Mouse (Mus musculus) C2C12 (cell line): ENCODE measurements around the gene Hspa1a. TPM values are rescaled to one million over a fixed set of nuclear protein-coding genes. Genes with fewer than 3 reads are reported as not detected.

Experiments used
- H3K27me3 ChIP-seq: one replicate; pipeline ENCODE4 v1.6.1; 2011; ENCODE audit not compliant: control insufficient read depth, insufficient read depth, insufficient read length
- H3K36me3 ChIP-seq: one replicate; pipeline ENCODE4 v1.6.1; 2011; ENCODE audit not compliant: control insufficient read depth, insufficient read depth
- H3K4me3 ChIP-seq: one replicate; pipeline ENCODE4 v1.5.1; 2011; ENCODE audit warnings: mild to moderate bottlenecking, control low read depth; ENCODE audit not compliant: poor library complexity, insufficient read depth, severe bottlenecking
- H3K79me2 ChIP-seq: one replicate; pipeline ENCODE4 v1.6.1; 2011; ENCODE audit not compliant: control insufficient read depth, insufficient read depth
- H3K79me3 ChIP-seq: one replicate; pipeline ENCODE4 v1.6.1; 2011; ENCODE audit warnings: low read depth, control low read depth
- H3ac ChIP-seq: one replicate; pipeline ENCODE3; 2011; ENCODE audit warnings: low read depth; ENCODE audit not compliant: control insufficient read depth, insufficient read length
- CEBPB ChIP-seq: IDR thresholded peaks from one replicate; pipeline ENCODE4 v1.6.1; 2011; ENCODE audit warnings: low read depth, mild to moderate bottlenecking, control low read depth, moderate library complexity
- CTCF ChIP-seq: IDR thresholded peaks from one replicate; pipeline ENCODE4 v1.5.1; 2011; ENCODE audit not compliant: control insufficient read depth, insufficient read depth, insufficient read length
- FOSL1 ChIP-seq: IDR thresholded peaks from one replicate; pipeline ENCODE4 v1.8.0; 2011; ENCODE audit warnings: mild to moderate bottlenecking, low read length; ENCODE audit not compliant: poor library complexity, insufficient read depth, severe bottlenecking
- MAX ChIP-seq: IDR thresholded peaks from one replicate; pipeline ENCODE4 v1.6.1; 2011; ENCODE audit warnings: mild to moderate bottlenecking, control low read depth
- MYOD1 ChIP-seq: IDR thresholded peaks from one replicate; pipeline ENCODE4 v1.6.1; 2011; ENCODE audit warnings: low read depth; ENCODE audit not compliant: control insufficient read depth, insufficient read length
- MYOG ChIP-seq: IDR thresholded peaks from one replicate; pipeline ENCODE4 v1.6.1; 2011; ENCODE audit not compliant: control insufficient read depth, insufficient read length; ENCODE audit errors: extremely low read depth
- USF1 ChIP-seq: IDR thresholded peaks from one replicate; pipeline ENCODE4 v1.6.1; 2011; ENCODE audit warnings: low read depth, mild to moderate bottlenecking, control low read depth, moderate library complexity
- polyA plus RNA-seq: library from polyadenylated mRNA; unstranded; fragments of >200 nt; fragmentation: generic; extraction: Trizol; gene quantifications from one replicate; pipeline ENCODE4 v1.2.1, GENCODE M21; 2012; ENCODE audit warnings: missing spikeins

The Hspa1a gene
- polyA plus RNA-seq, 1 experiment, result 1.8 TPM

DNA sequence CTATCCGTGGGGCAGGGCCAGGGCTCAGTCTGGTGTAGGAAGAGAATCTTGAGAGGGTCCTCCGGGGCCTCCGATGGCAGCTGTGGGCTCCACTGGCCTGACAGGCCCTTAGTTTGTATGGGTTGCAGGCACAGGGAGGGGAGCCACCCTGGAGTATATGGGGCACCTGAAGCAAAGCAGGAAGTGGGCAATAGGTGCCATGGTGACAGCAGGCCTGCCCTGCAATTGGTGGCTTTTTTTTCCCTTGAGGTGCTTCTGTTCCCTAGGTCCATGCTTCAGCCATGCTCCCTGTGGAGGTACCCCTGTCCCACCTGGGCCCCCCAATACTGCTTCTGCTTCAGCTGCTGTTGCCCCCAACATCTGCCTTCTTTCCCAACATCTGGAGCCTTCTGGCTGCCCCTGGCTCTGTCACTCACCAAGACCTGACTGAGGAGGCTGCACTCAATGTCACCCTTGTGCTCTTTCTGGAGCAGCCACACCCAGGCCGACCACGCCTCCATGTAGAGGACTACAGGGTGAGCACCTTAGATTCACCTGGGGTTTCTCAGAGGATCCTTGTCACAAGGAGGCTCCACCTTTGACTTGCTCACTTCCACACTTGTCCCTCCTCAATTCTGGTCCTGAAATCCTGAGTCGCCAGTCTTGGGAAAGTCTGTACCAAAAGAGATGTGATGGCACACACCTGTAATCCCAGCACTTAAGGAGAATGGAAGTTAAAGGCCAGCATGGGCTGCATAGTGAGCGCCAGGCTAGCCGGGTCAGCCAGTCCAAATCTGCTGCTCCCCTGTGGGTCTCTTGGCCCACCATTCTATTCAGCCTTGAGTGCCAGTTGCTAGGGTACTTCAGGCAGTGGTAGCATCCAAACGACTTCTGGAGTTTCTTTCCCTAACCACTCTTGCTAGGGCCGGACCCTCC lies 45.1 kb upstream of the Hspa1a start:
- H3K36me3 ChIP-seq, result peaks cover 37% of the 10 kb centered on the region
- no peaks in the 10 kb centered on the region for H3K79me3 ChIP-seq
- H3K4me3 ChIP-seq, result no peak overlapping the region
- TF ChIP-seq FOSL1, result no peak
- TF ChIP-seq MAX, result no peak
- TF ChIP-seq MYOD1, result no peak
- TF ChIP-seq MYOG, result no peak
- TF ChIP-seq CEBPB, result no peak
- no peak for TF ChIP-seq USF1
- TF ChIP-seq CTCF, result no peak
- H3K79me2 ChIP-seq, result no peaks in the 10 kb centered on the region
- H3ac ChIP-seq, result no peak overlapping the region
- H3K27me3 ChIP-seq, result no peaks in the 10 kb centered on the region

- peaks cover 43% of the 10 kb centered on the region for H3K36me3 ChIP-seq
- no peaks in the 10 kb centered on the region for H3K27me3 ChIP-seq
- peak within 1 kb of the TSS; percentile 11 for H3ac ChIP-seq
- TF ChIP-seq MYOD1 (no peak), USF1 (no peak), FOSL1 (no peak), CEBPB (no peak), CTCF (no peak), MAX (no peak)
- no peaks in the 10 kb centered on the region for H3K79me3 ChIP-seq
- H3K4me3 ChIP-seq, result no peak within 1 kb of the TSS
- H3K79me2 ChIP-seq, result no peaks in the 10 kb centered on the region
Observed at GRCm38 (mm10) chr17:35016376-35016775, 44.4 kb upstream of the Hspa1a start, which contains the start of gene Vwa7. Gene Vwa7, plus strand, starts transcription at chr17:35016579.

- no peak for TF ChIP-seq CTCF
- H3K4me3 ChIP-seq, result no peak overlapping the region
Observed at GRCm38 (mm10) chr17:35015296-35015695, 43.3 kb upstream of the Hspa1a start.

GRCm38 (mm10) chr17:35013221-35013620 lies 41.3 kb upstream of the Hspa1a start:
- H3K4me3 ChIP-seq, result no peak overlapping the region
- peaks cover 2% of the 10 kb centered on the region for H3K79me3 ChIP-seq
- H3K79me2 ChIP-seq, result peaks cover 18% of the 10 kb centered on the region
- H3K36me3 ChIP-seq, result peaks cover 75% of the 10 kb centered on the region
- TF ChIP-seq CTCF (no peak), MYOG (no peak), FOSL1 (no peak)
- no peaks in the 10 kb centered on the region for H3K27me3 ChIP-seq
- H3ac ChIP-seq, result no peak overlapping the region

More at GRCm38 (mm10) chr17:35015296-35015695, 43.3 kb upstream of the Hspa1a start:
- Histone ChIP-seq H3K79me2 (no peaks in the 10 kb centered on the region), H3ac (peak overlapping the region; percentile 11), H3K27me3 (no peaks in the 10 kb centered on the region), H3K36me3 (peaks cover 54% of the 10 kb centered on the region), H3K79me3 (no peaks in the 10 kb centered on the region)

GRCm38 (mm10) chr17:35012430-35012829 lies 40.5 kb upstream of the Hspa1a start:
- TF ChIP-seq MAX, result no peak
- TF ChIP-seq MYOG, result no peak
- TF ChIP-seq CTCF, result no peak
- TF ChIP-seq MYOD1, result no peak
- TF ChIP-seq FOSL1, result no peak
- TF ChIP-seq CEBPB, result no peak
- TF ChIP-seq USF1, result no peak
- Histone ChIP-seq H3ac (no peak overlapping the region), H3K79me3 (peaks cover 9% of the 10 kb centered on the region), H3K27me3 (no peaks in the 10 kb centered on the region), H3K79me2 (peaks cover 26% of the 10 kb centered on the region), H3K4me3 (no peak overlapping the region), H3K36me3 (peaks cover 83% of the 10 kb centered on the region)

- Histone ChIP-seq H3K79me3 (peaks cover 16% of the 10 kb centered on the region), H3K36me3 (peaks cover 92% of the 10 kb centered on the region), H3K27me3 (no peaks in the 10 kb centered on the region), H3K4me3 (no peak overlapping the region), H3ac (no peak overlapping the region), H3K79me2 (peaks cover 36% of the 10 kb centered on the region)
- TF ChIP-seq MAX (no peak), CEBPB (no peak), FOSL1 (no peak), CTCF (no peak), MYOG (no peak), USF1 (no peak), MYOD1 (no peak)
Observed at GRCm38 (mm10) chr17:35011440-35011839, 39.5 kb upstream of the Hspa1a start.
